Mouse (Mus musculus) kidney, embryonic 15.5 days (tissue): Measurements from ENCODE around the gene Kazald1. TPM values are rescaled to one million over a fixed set of nuclear protein-coding genes. Genes with fewer than 3 reads are reported as not detected.

Experiments
- ATAC-seq: fragments of 200-750 bp; cut with Nextera tagmentation; replicated peaks from 2 replicates; pipeline ENCODE4 v1.8.0; 2017; ENCODE audit warnings: moderate TSS enrichment; ENCODE audit not compliant: low FRiP score
- H3K27ac ChIP-seq: fragments of 300-500 bp; sonication (generic); 2 replicates; pipeline ENCODE4 v1.5.1; 2015; ENCODE audit warnings: mild to moderate bottlenecking, inconsistent platforms
- H3K27me3 ChIP-seq: fragments of 300-500 bp; sonication (generic); 2 replicates; pipeline ENCODE4 v1.6.1; 2015; ENCODE audit warnings: inconsistent platforms
- H3K36me3 ChIP-seq: fragments of 300-500 bp; sonication (generic); 2 replicates; pipeline ENCODE4 v1.6.1; 2015; ENCODE audit warnings: inconsistent platforms
- H3K4me1 ChIP-seq: fragments of 300-500 bp; sonication (generic); 2 replicates; pipeline ENCODE4 v1.6.1; 2015; ENCODE audit warnings: inconsistent platforms
- H3K4me2 ChIP-seq: fragments of 300-500 bp; sonication (generic); 2 replicates; pipeline ENCODE4 v1.6.1; 2015; ENCODE audit warnings: moderate library complexity, mild to moderate bottlenecking, inconsistent platforms
- H3K4me3 ChIP-seq: fragments of 300-500 bp; sonication (generic); replicated peaks from 2 replicates; pipeline ENCODE4 v1.5.1; 2015; ENCODE audit warnings: mild to moderate bottlenecking, inconsistent platforms
- H3K9ac ChIP-seq: fragments of 300-500 bp; sonication (generic); 2 replicates; pipeline ENCODE4 v1.6.1; 2015; ENCODE audit warnings: mild to moderate bottlenecking, inconsistent platforms
- H3K9me3 ChIP-seq: fragments of 300-500 bp; sonication (generic); replicated peaks from 2 replicates; pipeline ENCODE4 v1.6.1; 2016; ENCODE audit warnings: inconsistent platforms
- WGBS: fragments of 180-500 bp; shearing (Covaris S2); methylation state at CpG from one replicate; pipeline ENCODE4 v1.1.7; 2015; ENCODE audit warnings: mixed read lengths; 5-methylcytosine and 5-hydroxymethylcytosine counted together
- polyA plus RNA-seq: library from polyadenylated mRNA; unstranded; fragments of >200 nt; fragmentation: Nextera tagmentation; extraction: Ambion mirVana; gene quantifications from 2 replicates; pipeline ENCODE4 v1.2.1, GENCODE M21; 2015

The Kazald1 gene
- polyA plus RNA-seq = 13.3 and 20.2 TPM in 2 replicates

DNA sequence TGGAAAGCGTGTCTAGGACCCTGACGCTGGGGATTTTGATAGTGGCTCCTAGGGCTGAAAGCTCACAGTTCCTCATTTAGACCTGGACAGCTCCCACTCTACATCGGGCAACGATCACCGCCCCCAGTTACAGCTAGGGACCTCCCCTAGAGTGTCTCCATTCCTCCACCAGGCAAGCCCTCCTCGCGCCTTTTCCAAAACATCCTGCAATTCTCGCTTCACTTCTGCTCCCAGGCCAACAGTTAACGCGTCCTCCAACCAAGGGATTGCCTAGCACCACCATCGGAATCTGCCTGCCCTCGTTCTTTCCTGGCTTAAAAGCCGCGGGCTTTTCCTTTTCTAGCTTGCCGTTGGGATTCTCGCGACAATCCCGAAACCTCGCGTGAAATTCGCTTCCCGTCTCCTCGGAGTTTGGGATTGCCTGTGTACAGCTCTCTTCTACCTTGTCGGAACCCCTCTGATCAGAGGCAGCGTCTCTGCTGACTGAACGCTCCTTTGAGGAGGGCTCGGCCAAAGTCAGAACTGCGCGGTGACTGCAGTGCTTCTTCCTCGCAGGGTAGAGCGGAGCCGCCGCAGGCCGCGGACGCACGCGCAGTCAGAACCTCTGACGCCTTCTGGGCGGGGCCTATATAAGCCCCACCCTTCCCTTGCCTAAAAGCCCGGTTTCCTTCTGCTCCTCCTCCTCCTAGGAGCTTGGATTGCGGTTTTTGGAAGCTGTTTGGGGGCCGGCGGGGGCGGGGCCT is at the start of gene Kazald1:
Kazald1 (plus strand) TSS at position 662 of the 743 bp plus-strand sequence.
- H3K4me2 ChIP-seq = peak within 1 kb of the TSS; percentile 96
- peak within 1 kb of the TSS; percentile 76 for H3K9ac ChIP-seq
- no peaks in the 10 kb centered on the region for H3K36me3 ChIP-seq
- under 1% methylated on average over 45 of the region's 45 CpGs for WGBS
- peak; percentile 84 for ATAC-seq
- no peaks in the 10 kb centered on the region for H3K9me3 ChIP-seq
- peak within 1 kb of the TSS; percentile 96 for H3K27ac ChIP-seq
- peaks cover 51% of the 10 kb centered on the region for H3K4me1 ChIP-seq
- H3K4me3 ChIP-seq = peak within 1 kb of the TSS; percentile 62
- H3K27me3 ChIP-seq = peaks cover 63% of the 10 kb centered on the region

- Histone ChIP-seq H3K4me3 (no peak overlapping the region), H3K4me2 (no peak overlapping the region), H3K9ac (no peak overlapping the region), H3K27ac (no peak overlapping the region), H3K27me3 (no peaks in the 10 kb centered on the region), H3K36me3 (peaks cover 80% of the 10 kb centered on the region), H3K4me1 (peaks cover 55% of the 10 kb centered on the region), H3K9me3 (no peaks in the 10 kb centered on the region)
- 91% methylated on average over 37 of the region's 37 CpGs for WGBS
- no peak for ATAC-seq
Measured at GRCm38 (mm10) chr19:45025937-45026568, 49.0 kb upstream of the Kazald1 start.

GRCm38 (mm10) chr19:45026958-45027670 is 47.9 kb upstream of the Kazald1 start:
- Histone ChIP-seq H3K4me3 (no peak overlapping the region), H3K9ac (no peak overlapping the region), H3K27ac (no peak overlapping the region), H3K9me3 (no peaks in the 10 kb centered on the region), H3K4me2 (no peak overlapping the region), H3K4me1 (peaks cover 56% of the 10 kb centered on the region), H3K36me3 (peaks cover 69% of the 10 kb centered on the region), H3K27me3 (no peaks in the 10 kb centered on the region)
- 69% methylated on average over 6 of the region's 6 CpGs for WGBS
- no peak for ATAC-seq

DNA sequence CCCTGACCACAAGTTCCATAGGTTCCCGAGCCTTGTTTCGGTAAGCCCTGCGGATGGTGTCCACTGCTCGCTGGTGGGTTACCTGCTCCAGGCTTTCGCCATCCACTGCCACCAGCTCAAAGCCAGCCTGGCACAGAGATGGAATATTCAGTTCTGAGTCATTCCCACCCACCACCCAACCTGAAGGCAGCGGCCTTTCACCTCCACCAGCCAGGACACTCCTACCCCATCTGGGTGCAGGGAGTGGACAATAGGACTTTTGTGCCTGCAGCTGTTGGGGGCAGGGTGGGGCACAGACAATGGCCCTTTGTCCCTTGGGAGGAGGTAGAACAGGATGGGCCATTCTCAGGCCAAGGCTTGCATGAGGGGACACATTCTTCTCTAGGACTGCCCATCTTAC is 47.2 kb upstream of the Kazald1 start:
- WGBS = 88% methylated on average over 6 of the region's 6 CpGs
- no peak for ATAC-seq

DNA sequence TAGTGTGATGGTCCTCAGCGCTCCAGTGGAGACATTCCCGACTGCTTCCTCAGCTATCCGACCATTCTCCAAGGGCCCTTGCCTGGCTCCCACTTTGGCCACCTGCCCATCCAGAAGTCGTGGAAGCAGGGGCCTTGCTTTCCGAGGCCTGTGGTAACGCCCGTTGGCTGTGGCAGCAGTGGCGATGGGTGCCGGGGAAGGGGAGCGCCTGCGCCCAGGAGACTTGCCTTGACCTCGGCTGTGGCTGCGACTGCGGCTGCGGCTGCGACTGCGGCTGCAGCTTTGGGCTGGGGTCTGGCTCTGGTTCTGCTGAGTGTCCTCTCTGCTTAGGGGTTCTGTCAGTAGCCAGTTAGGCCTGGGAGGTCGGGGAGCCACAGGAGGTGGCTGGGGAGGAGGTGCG is 46.3 kb upstream of the Kazald1 start:
- no peaks in the 10 kb centered on the region for H3K27me3 ChIP-seq
- no peaks in the 10 kb centered on the region for H3K9me3 ChIP-seq
- no peak overlapping the region for H3K27ac ChIP-seq
- H3K4me3 ChIP-seq = no peak overlapping the region
- H3K4me1 ChIP-seq = peaks cover 56% of the 10 kb centered on the region
- peaks cover 55% of the 10 kb centered on the region for H3K36me3 ChIP-seq
- no peak for ATAC-seq
- H3K9ac ChIP-seq = no peak overlapping the region
- no peak overlapping the region for H3K4me2 ChIP-seq
- 62% methylated on average over 19 of the region's 19 CpGs for WGBS

More for the DNA sequence above, 47.2 kb upstream of the Kazald1 start:
- Histone ChIP-seq H3K27me3 (no peaks in the 10 kb centered on the region), H3K4me3 (no peak overlapping the region), H3K36me3 (peaks cover 62% of the 10 kb centered on the region), H3K9me3 (no peaks in the 10 kb centered on the region), H3K4me1 (peaks cover 59% of the 10 kb centered on the region), H3K27ac (peak overlapping the region; percentile 27; the same call in 1 of the 2 replicates), H3K4me2 (no peak overlapping the region), H3K9ac (no peak overlapping the region)

DNA sequence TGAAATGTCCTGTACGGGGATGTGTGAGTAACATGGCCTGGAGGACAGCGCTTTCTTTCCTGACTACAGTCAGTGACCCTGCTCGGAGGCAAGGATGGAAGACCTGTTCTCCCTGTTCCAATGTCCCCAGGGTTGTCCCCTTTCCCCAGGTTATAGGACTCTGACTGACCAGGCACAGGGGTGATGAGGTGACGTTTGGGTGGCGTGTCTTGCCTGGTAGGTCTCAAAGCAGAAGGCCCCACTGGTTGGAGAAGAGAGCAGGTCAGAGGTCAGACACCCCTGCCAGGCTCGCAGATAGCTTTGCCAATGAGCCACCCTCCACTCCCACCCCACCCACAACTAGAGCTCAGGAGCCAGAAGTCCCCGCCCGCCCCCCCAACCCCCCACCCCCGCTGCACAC is 45.5 kb upstream of the Kazald1 start:
- 54% methylated on average over 9 of the region's 9 CpGs for WGBS
- no peak for ATAC-seq
- Histone ChIP-seq H3K27ac (no peak overlapping the region), H3K36me3 (peaks cover 48% of the 10 kb centered on the region), H3K4me3 (no peak overlapping the region), H3K27me3 (no peaks in the 10 kb centered on the region), H3K4me2 (no peak overlapping the region), H3K4me1 (peaks cover 51% of the 10 kb centered on the region), H3K9ac (no peak overlapping the region), H3K9me3 (no peaks in the 10 kb centered on the region)

DNA sequence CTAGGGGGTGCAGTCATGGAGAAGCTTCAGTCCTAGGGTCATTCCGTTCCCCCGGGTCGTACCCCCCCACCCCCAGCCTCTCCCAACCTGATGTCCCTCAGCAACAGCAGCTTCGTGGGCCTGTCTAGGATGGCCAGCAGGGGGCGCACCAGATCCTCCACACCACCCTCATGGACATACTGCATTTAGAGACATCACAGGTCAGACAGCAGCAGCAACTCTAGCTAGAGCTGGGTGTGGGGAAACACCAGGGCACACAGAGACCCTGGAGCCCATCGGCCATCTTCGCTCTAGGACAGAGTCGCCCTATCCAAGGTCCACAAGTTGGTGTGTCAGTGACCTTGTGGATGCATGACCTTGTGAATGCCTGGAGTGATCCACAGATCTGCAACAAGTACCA is 44.9 kb upstream of the Kazald1 start:
- H3K9me3 ChIP-seq = no peaks in the 10 kb centered on the region
- H3K9ac ChIP-seq = no peak overlapping the region
- H3K4me2 ChIP-seq = no peak overlapping the region
- no peak overlapping the region for H3K27ac ChIP-seq
- H3K4me1 ChIP-seq = peaks cover 48% of the 10 kb centered on the region
- 0 out of 2 replicates have a peak overlapping the region, but pooled peaks have one; percentile 21 for H3K4me3 ChIP-seq
- no peaks in the 10 kb centered on the region for H3K27me3 ChIP-seq
- peak; percentile 17; the same call in 1 of the 2 replicates for ATAC-seq
- peaks cover 43% of the 10 kb centered on the region for H3K36me3 ChIP-seq
- WGBS = 37% methylated on average over 8 of the region's 8 CpGs

GRCm38 (mm10) chr19:45030746-45031693 is 44.0 kb upstream of the Kazald1 start:
- Histone ChIP-seq H3K4me2 (peak overlapping the region; percentile 55), H3K4me3 (peak overlapping the region; percentile 21; the same call in 1 of the 2 replicates), H3K4me1 (peaks cover 48% of the 10 kb centered on the region), H3K9ac (no peak overlapping the region), H3K27me3 (no peaks in the 10 kb centered on the region), H3K27ac (no peak overlapping the region), H3K36me3 (peaks cover 33% of the 10 kb centered on the region), H3K9me3 (no peaks in the 10 kb centered on the region)
- 37% methylated on average over 20 of the region's 20 CpGs for WGBS
- ATAC-seq = peak; percentile 29; the same call in 1 of the 2 replicates

GRCm38 (mm10) chr19:45031780-45032179 is 43.3 kb upstream of the Kazald1 start:
- H3K4me3 ChIP-seq = no peak overlapping the region
- no peaks in the 10 kb centered on the region for H3K27me3 ChIP-seq
- H3K4me2 ChIP-seq = no peak overlapping the region
- H3K4me1 ChIP-seq = peaks cover 47% of the 10 kb centered on the region
- H3K36me3 ChIP-seq = peaks cover 26% of the 10 kb centered on the region
- H3K27ac ChIP-seq = no peak overlapping the region
- no peaks in the 10 kb centered on the region for H3K9me3 ChIP-seq
- no peak overlapping the region for H3K9ac ChIP-seq
- whole genome bisulfite sequencing = 17% methylated on average over 4 of the region's 4 CpGs
- 0 out of 2 replicates have a peak, but pooled peaks have one; percentile 2 for ATAC-seq

DNA sequence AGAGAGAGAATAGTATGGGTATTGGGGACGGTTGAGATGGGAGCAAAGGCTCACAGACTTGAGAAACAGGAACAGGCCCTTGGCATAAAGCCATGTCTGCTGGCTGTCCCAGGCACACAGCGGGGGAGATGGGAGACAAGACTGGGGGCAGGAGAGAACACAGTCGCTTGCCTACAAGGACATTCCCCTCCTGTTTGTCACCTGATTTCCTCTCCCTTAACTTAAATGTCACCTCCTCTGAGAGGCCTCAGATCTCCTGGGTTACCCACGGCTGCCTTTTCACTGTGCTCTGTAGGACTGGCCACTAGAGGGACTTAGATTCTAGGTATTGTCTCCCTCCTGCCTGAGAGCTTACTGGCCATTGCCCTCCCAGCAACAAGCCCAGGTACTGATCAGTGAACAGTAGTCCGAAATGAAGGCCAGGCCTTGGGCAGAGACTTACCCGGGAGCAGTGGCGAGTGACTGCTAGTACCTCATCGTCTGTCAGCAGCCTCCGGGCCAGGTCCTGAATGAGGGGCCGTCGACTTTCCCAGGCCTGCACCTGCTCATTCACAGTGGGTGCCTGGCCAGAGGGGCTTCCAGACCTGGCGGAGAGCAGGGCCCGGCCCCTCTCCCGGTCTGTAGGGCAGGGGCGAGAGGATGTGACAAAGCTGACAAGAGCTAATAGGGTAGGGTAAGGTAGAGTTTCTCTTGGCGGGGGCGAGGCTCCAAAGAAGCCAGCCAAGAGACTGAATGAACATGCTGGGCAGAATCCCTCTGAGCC is 42.3 kb upstream of the Kazald1 start:
- no peaks in the 10 kb centered on the region for H3K9me3 ChIP-seq
- no peak overlapping the region for H3K9ac ChIP-seq
- no peaks in the 10 kb centered on the region for H3K27me3 ChIP-seq
- H3K27ac ChIP-seq = no peak overlapping the region
- peaks cover 16% of the 10 kb centered on the region for H3K36me3 ChIP-seq
- no peak overlapping the region for H3K4me3 ChIP-seq
- peaks cover 48% of the 10 kb centered on the region for H3K4me1 ChIP-seq
- ATAC-seq = no peak
- no peak overlapping the region for H3K4me2 ChIP-seq
- 52% methylated on average over 17 of the region's 17 CpGs for WGBS
